Mouse (Mus musculus) CH12.LX (cell line): ENCODE measurements around the gene Mindy3. TPM values are rescaled to one million over a fixed set of nuclear protein-coding genes. Genes with fewer than 3 reads are reported as not detected.
A peak's percentile ranks its signal among the peaks of the same experiment; 100 is the strongest.

ENCODE experiments used
- DNase-seq: peaks from one replicate; pipeline ENCODE4 v3.0.0-alpha.2; 2013; ENCODE audit errors: extremely low read depth
- H3K27ac ChIP-seq: 2 replicates; pipeline ENCODE4 v1.5.1; 2012; ENCODE audit warnings: low read depth, mild to moderate bottlenecking, control low read depth, moderate library complexity; ENCODE audit not compliant: insufficient read depth
- H3K27me3 ChIP-seq: replicated peaks from 2 replicates; pipeline ENCODE3; 2012; ENCODE audit warnings: inconsistent platforms
- H3K36me3 ChIP-seq, 2 experiments: replicated peaks in 1 of 2; 2 replicates each; pipeline versions ENCODE3 to v1.6.1; 2012; ENCODE audit warnings: inconsistent platforms in 1 of 2, low read length in 1 of 2, mild to moderate bottlenecking in 1 of 2, mixed read lengths in 1 of 2, moderate library complexity in 1 of 2; ENCODE audit not compliant: control insufficient read depth in 1 of 2, insufficient read depth in 1 of 2
- H3K4me1 ChIP-seq, 2 experiments: 2 replicates each; pipeline ENCODE4 v1.6.1; 2012; ENCODE audit warnings: inconsistent platforms in 1 of 2, moderate library complexity in 1 of 2; ENCODE audit not compliant: insufficient read depth in 2 of 2, control insufficient read depth in 1 of 2
- H3K4me2 ChIP-seq: 2 replicates; pipeline ENCODE4 v1.6.1; 2012; ENCODE audit warnings: low read depth, mild to moderate bottlenecking, control low read depth; ENCODE audit not compliant: poor library complexity, insufficient read depth, severe bottlenecking
- H3K4me3 ChIP-seq, 3 experiments: fragments of 150-350 bp in 1 of 3; sonication (generic) in 1 of 3; replicated peaks in 1 of 3; 2 replicates each; pipeline versions ENCODE3 to v1.5.1; 2011 to 2012; ENCODE audit warnings: low read depth in 2 of 3, low read length in 2 of 3, mild to moderate bottlenecking in 2 of 3, moderate library complexity in 2 of 3, control low read depth in 1 of 3, improper control_type of control experiment in 1 of 3, inconsistent platforms in 1 of 3, mixed read lengths in 1 of 3; ENCODE audit not compliant: poor library complexity in 1 of 3
- H3K79me2 ChIP-seq: replicated peaks from 2 replicates; pipeline ENCODE4 v1.6.1; 2012; ENCODE audit warnings: mild to moderate bottlenecking, moderate library complexity; ENCODE audit not compliant: control insufficient read depth, poor library complexity, insufficient read depth, severe bottlenecking; ENCODE audit errors: extremely low read depth
- H3K9ac ChIP-seq: 2 replicates; pipeline ENCODE4 v1.6.1; 2012; ENCODE audit warnings: low read depth, mild to moderate bottlenecking, control low read depth, moderate library complexity; ENCODE audit not compliant: insufficient read depth
- H3K9me3 ChIP-seq: replicated peaks from 2 replicates; pipeline ENCODE3; 2012; ENCODE audit warnings: low read length, inconsistent platforms, mixed read lengths
- BHLHE40 ChIP-seq: IDR thresholded peaks from 2 replicates; pipeline ENCODE4 v1.6.1; 2011; ENCODE audit warnings: mild to moderate bottlenecking, low read depth, low read length, improper control_type of control experiment
- CHD1 ChIP-seq: IDR thresholded peaks from 2 replicates; pipeline ENCODE4 v1.6.1; 2012; ENCODE audit warnings: low read depth, low read length, improper control_type of control experiment, inconsistent platforms
- CHD2 ChIP-seq: IDR thresholded peaks from 2 replicates; pipeline ENCODE4 v1.6.1; 2011; ENCODE audit warnings: low read length, improper control_type of control experiment
- CTCF ChIP-seq, 2 experiments: IDR thresholded peaks in 1 of 2; conservative IDR thresholded peaks in 1 of 2; 2 replicates each; pipeline ENCODE4 v1.5.1; 2011 to 2012; ENCODE audit warnings: low read depth in 2 of 2, low read length in 2 of 2, improper control_type of control experiment in 1 of 2, inconsistent platforms in 1 of 2, mild to moderate bottlenecking in 1 of 2, moderate library complexity in 1 of 2
- E2F4 ChIP-seq: IDR thresholded peaks from 2 replicates; pipeline ENCODE4 v1.6.1; 2011; ENCODE audit warnings: low read depth, low read length, improper control_type of control experiment; ENCODE audit not compliant: insufficient replicate concordance
- ELF1 ChIP-seq: IDR thresholded peaks from 2 replicates; pipeline ENCODE4 v1.6.1; 2014; ENCODE audit warnings: low read depth, mild to moderate bottlenecking, inconsistent platforms, low read length, improper control_type of control experiment
- JUND ChIP-seq: conservative IDR thresholded peaks from 2 replicates; pipeline ENCODE4 v1.6.1; 2011; ENCODE audit warnings: low read depth, low read length, improper control_type of control experiment
- KAT2A ChIP-seq: IDR thresholded peaks from 2 replicates; pipeline ENCODE4 v1.6.1; 2012; ENCODE audit warnings: low read length, improper control_type of control experiment, inconsistent platforms; ENCODE audit not compliant: insufficient replicate concordance
- MYC ChIP-seq: IDR thresholded peaks from 2 replicates; pipeline ENCODE4 v1.6.1; 2011; ENCODE audit warnings: low read depth, mild to moderate bottlenecking, improper control_type of control experiment, low read length
- PAX5 ChIP-seq: IDR thresholded peaks from 2 replicates; pipeline ENCODE4 v1.6.1; 2012; ENCODE audit warnings: low read length, inconsistent platforms, mixed read lengths
- POLR2A ChIP-seq: IDR thresholded peaks from 2 replicates; pipeline ENCODE4 v1.6.1; 2011; ENCODE audit warnings: low read depth, mild to moderate bottlenecking, improper control_type of control experiment, low read length
- POLR2AphosphoS2 ChIP-seq: IDR thresholded peaks from 2 replicates; pipeline ENCODE4 v1.6.1; 2011; ENCODE audit warnings: low read depth, low read length, improper control_type of control experiment
- RAD21 ChIP-seq: IDR thresholded peaks from 2 replicates; pipeline ENCODE4 v1.6.1; 2011; ENCODE audit warnings: low read depth, mild to moderate bottlenecking, low read length, improper control_type of control experiment, moderate library complexity
- RCOR1 ChIP-seq: conservative IDR thresholded peaks from 2 replicates; pipeline ENCODE4 v1.6.1; 2012; ENCODE audit warnings: low read depth, mild to moderate bottlenecking, inconsistent platforms, low read length, improper control_type of control experiment
- SIN3A ChIP-seq: IDR thresholded peaks from 2 replicates; pipeline ENCODE4 v1.6.1; 2012; ENCODE audit warnings: low read length, improper control_type of control experiment, inconsistent platforms
- SMC3 ChIP-seq: IDR thresholded peaks from 2 replicates; pipeline ENCODE4 v1.6.1; 2011; ENCODE audit warnings: low read depth, low read length, improper control_type of control experiment
- TCF12 ChIP-seq: IDR thresholded peaks from 2 replicates; pipeline ENCODE4 v1.6.1; 2014; ENCODE audit warnings: low read depth, mild to moderate bottlenecking, inconsistent platforms, low read length, improper control_type of control experiment
- USF1 ChIP-seq: IDR thresholded peaks from 2 replicates; pipeline ENCODE4 v1.6.1; 2014; ENCODE audit warnings: low read depth, mild to moderate bottlenecking, inconsistent platforms, low read length, improper control_type of control experiment
- USF2 ChIP-seq: conservative IDR thresholded peaks from 2 replicates; pipeline ENCODE4 v1.6.1; 2011; ENCODE audit warnings: low read depth, low read length, improper control_type of control experiment
- ZC3H11A ChIP-seq: IDR thresholded peaks from 2 replicates; pipeline ENCODE4 v1.6.1; 2012; ENCODE audit warnings: low read depth, mild to moderate bottlenecking, inconsistent platforms, low read length, improper control_type of control experiment
- ZNF384 ChIP-seq: IDR thresholded peaks from 2 replicates; pipeline ENCODE4 v1.6.1; 2012; ENCODE audit warnings: low read depth, low read length, improper control_type of control experiment, inconsistent platforms
- dilution Hi-C: fragments of 300-500 bp; cut with MboI; formaldehyde crosslinking; loops from 2 replicates; pipeline ENCODE4 v1.14.3; 2020; ENCODE audit warnings: low sequenced_read_pairs; ENCODE audit not compliant: extremely low pct_unique_long_range_greater_than_20kb, extremely low pct_ligation_motif_present
- in situ Hi-C: fragments of 300-500 bp; cut with MboI; formaldehyde crosslinking; loops from 3 replicates; pipeline ENCODE4 v1.14.3; 2019; ENCODE audit warnings: low sequenced_read_pairs, low pct_ligation_motif_present, low pct_unique_long_range_greater_than_20kb, mixed read lengths
- polyA plus RNA-seq: library from polyadenylated mRNA; unstranded; fragments of >175 nt; gene quantifications from 2 replicates; pipeline ENCODE4 v1.2.1, GENCODE M21; 2012; ENCODE audit warnings: low read depth; ENCODE audit not compliant: insufficient read length
- total RNA-seq, 2 experiments: library from RNA; depleted of rRNA; stranded (reverse); fragments of 300-350 nt in 1 of 2; fragments of >200 nt in 1 of 2; gene quantifications; 2 replicates each; pipeline ENCODE4 v1.2.3; 2012 to 2014

Gene Mindy3
- total and polyA plus RNA-seq, 3 experiments, result 20.7 to 43.7 (median 33.8) TPM

DNA sequence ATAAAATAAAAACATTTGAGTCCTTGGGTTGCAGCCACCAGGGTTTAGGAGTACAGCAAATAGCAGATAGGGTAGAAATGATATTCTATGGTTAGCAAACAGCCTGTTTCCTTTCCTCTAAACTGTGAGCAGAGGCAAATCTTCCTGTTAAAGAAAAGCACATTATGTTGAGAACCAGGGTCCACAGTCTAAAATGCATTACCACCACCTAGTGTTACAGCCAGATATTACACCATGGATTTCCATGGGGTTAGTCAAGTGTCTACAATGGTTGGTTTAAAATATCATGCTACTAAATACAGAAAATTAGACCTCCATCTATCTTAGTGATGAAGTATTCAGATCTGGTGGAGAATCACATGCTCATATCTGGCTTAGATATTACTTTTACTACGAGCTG lies 30.2 kb downstream of the Mindy3 start:
- no peak overlapping the region for H3K9ac ChIP-seq
- peaks cover 13 to 52% of the 10 kb centered on the region in 2 experiments for H3K36me3 ChIP-seq
- H3K79me2 ChIP-seq, result no peaks in the 10 kb centered on the region
- no peak overlapping the region for H3K4me2 ChIP-seq
- 0 out of 4 replicates have a peak, but pooled peaks cover 0 to 3% of the 10 kb centered on the region in 2 experiments for H3K4me1 ChIP-seq
- no peak overlapping the region for H3K4me3 ChIP-seq
- H3K27ac ChIP-seq, result no peak overlapping the region
- H3K27me3 ChIP-seq, result no peaks in the 10 kb centered on the region
- peak; percentile 58 for DNase-seq
- TF ChIP-seq CTCF (conservative IDR thresholded peaks at IDR 0.05 in 1 of 2, IDR thresholded peaks at IDR 0.05 in 1 of 2; ENCODE audit: low read depth in 2 of 2, low read length in 2 of 2) (peak; percentile 46 to 79; a peak in 3 of 4 replicates), ZNF384 (no peak), MYC (0 out of 2 replicates have a peak, but pooled peaks have one; percentile 16), RAD21 (peak; percentile 81), SMC3 (peak; percentile 65), KAT2A (no peak)
- TF ChIP-seq, all 38 proteins: peak for 4
- dilution Hi-C loops (no loop called here), in situ Hi-C loops (no loop called here)
- H3K9me3 ChIP-seq, result no peaks in the 10 kb centered on the region

DNA sequence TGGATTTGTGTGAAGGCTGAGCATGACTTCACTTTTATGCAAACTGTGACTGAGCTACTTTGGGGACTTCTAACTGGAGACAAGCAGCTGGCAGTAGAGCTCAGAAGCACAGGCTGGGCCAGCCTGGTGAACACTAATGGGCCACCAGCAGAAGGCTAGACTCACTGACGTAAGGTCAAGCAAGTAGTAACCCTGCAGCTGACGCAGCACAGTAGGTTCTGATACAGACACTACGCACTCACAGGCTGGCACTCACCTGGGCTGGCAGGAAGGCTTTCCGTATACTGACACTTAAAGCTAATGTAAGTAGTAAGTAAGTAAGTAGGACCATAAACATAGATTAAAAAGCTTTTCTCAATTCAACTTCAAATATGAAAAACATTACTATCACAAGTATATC lies 30.7 kb downstream of the Mindy3 start:
- in situ Hi-C loops (no loop called here), dilution Hi-C loops (no loop called here)
- Histone ChIP-seq H3K9me3 (no peaks in the 10 kb centered on the region), H3K4me3 (no peak overlapping the region), H3K9ac (no peak overlapping the region), H3K4me1 (0 out of 4 replicates have a peak, but pooled peaks cover 0 to 3% of the 10 kb centered on the region in 2 experiments), H3K4me2 (no peak overlapping the region), H3K27me3 (no peaks in the 10 kb centered on the region), H3K79me2 (no peaks in the 10 kb centered on the region), H3K36me3 (peaks cover 13 to 51% of the 10 kb centered on the region in 2 experiments), H3K27ac (no peak overlapping the region)
- no peak for TF ChIP-seq CTCF (conservative IDR thresholded peaks at IDR 0.05 in 1 of 2, IDR thresholded peaks at IDR 0.05 in 1 of 2; ENCODE audit: low read depth in 2 of 2, low read length in 2 of 2)
- TF ChIP-seq RAD21, result no peak
- TF ChIP-seq POLR2A, result no peak
- no peak for TF ChIP-seq ZC3H11A
- no peak for TF ChIP-seq ZNF384
- no peak for TF ChIP-seq SIN3A
- TF ChIP-seq CHD2, result no peak
- no peak for TF ChIP-seq CHD1
- TF ChIP-seq KAT2A, result no peak
- no peak for TF ChIP-seq POLR2AphosphoS2
- TF ChIP-seq TCF12, result no peak
- TF ChIP-seq BHLHE40, result no peak
- no peak for TF ChIP-seq PAX5
- no peak for TF ChIP-seq JUND
- TF ChIP-seq ELF1, result no peak
- no peak for TF ChIP-seq RCOR1
- no peak for TF ChIP-seq USF2
- TF ChIP-seq USF1, result no peak
- TF ChIP-seq E2F4, result no peak
- no peak for DNase-seq
